Mouse (Mus musculus): ENCODE measurements around the gene Ralgapa2. TPM values are rescaled to one million over a fixed set of nuclear protein-coding genes. Genes with fewer than 3 reads are reported as not detected.

Gene Ralgapa2
- polyA plus RNA-seq, 1 experiment from 2014 or later, result 12.5 TPM

DNA sequence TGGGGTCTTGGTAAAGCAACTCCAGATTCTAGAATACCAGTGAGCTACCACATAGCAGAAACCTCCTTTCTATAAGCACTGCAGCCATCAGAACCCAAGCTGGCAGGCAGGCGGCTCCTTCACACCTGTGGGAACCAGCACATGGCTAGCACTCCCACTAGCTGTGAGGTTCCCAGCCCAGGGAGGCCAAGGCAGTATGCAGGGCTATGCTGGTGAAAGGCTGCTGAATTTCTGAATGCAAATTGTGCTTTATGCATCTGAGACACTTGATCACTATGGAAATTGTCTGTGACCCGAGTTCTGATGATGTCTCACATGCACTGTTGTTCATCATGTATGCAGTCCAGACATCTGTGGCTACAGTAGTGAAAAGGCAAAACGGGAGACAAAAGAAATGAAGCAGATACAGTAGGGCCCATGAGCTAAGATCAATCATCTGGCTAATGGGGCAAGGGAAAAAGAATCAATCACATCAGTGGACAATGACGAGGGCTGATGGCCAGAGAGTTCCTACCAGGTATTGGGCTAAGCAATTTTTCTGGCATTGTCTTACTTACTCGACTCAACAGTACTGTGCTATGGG lies 180.2 kb downstream of the Ralgapa2 start:
- ATAC-seq (ENCODE audit: low FRiP score), result peak; percentile 62
- Histone ChIP-seq H3K27ac (0 out of 2 replicates have a peak overlapping the region, but pooled peaks have one; percentile 44), H3K9ac (no peak overlapping the region), H3K4me3 (no peak overlapping the region), H3K4me1 (peaks cover 28% of the 10 kb centered on the region), H3K36me3 (no peaks in the 10 kb centered on the region), H3K9me3 (replicated peaks) (no peaks in the 10 kb centered on the region), H3K4me2 (replicated peaks) (no peak overlapping the region), H3K27me3 (no peaks in the 10 kb centered on the region)
- WGBS, result 38% methylated on average over 5 of the region's 5 CpGs

DNA sequence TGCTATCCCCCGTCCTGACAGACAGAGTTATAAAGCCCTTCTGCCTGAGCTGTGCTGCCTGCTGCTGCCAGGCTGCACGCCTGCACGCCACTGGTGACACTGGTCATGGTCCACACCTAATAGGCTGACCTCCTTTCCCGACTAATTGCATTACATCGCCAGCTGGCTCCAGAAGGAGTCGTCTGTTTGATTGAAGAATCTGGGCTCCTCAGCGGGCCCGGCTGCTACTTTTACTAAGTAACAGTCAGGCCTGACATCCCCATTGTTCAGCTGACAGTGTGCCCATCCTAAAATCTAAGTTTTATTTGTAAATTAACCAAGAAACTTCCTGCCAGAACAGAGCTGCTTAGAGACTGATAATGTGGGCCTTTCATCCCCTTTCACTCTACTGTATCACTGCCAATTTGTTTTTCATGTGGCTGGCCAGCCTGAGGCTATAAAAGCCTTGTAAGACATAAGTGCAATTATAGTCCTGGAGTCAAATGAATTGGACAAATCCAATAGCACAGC lies 181.3 kb downstream of the Ralgapa2 start:
- peak; percentile 85 for ATAC-seq (ENCODE audit: low FRiP score)
- WGBS, result 16% methylated on average over 8 of the region's 8 CpGs
- Histone ChIP-seq H3K36me3 (no peaks in the 10 kb centered on the region), H3K27ac (peak overlapping the region; percentile 56), H3K9ac (no peak overlapping the region), H3K4me1 (peaks cover 30% of the 10 kb centered on the region), H3K4me3 (no peak overlapping the region), H3K4me2 (replicated peaks) (no peak overlapping the region), H3K27me3 (no peaks in the 10 kb centered on the region), H3K9me3 (replicated peaks) (no peaks in the 10 kb centered on the region)

DNA sequence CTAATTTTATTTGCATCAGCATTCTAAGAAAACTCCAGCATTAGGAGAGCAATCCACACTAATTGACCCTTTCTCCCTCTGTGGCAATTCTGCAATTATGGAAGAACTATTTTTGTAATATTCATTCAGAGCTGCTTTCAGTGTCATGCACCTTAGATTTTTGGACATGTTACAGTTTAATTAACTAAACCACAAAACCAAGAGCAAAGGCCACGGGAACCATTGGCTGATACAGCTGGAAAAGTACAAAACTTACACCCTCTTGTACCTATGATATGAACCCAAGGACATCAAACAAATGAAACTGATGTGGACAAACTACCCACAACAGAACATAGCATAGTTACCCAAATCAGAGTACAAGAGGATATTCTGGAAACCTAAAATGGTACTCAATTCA lies 182.0 kb downstream of the Ralgapa2 start:
- Histone ChIP-seq H3K9ac (no peak overlapping the region), H3K27me3 (no peaks in the 10 kb centered on the region), H3K4me3 (no peak overlapping the region), H3K27ac (no peak overlapping the region), H3K36me3 (no peaks in the 10 kb centered on the region), H3K9me3 (replicated peaks) (no peaks in the 10 kb centered on the region), H3K4me2 (replicated peaks) (no peak overlapping the region), H3K4me1 (peaks cover 34% of the 10 kb centered on the region)
- ATAC-seq (ENCODE audit: low FRiP score), result no peak
- WGBS, result 89% methylated on average over 1 of the region's 1 CpGs

DNA sequence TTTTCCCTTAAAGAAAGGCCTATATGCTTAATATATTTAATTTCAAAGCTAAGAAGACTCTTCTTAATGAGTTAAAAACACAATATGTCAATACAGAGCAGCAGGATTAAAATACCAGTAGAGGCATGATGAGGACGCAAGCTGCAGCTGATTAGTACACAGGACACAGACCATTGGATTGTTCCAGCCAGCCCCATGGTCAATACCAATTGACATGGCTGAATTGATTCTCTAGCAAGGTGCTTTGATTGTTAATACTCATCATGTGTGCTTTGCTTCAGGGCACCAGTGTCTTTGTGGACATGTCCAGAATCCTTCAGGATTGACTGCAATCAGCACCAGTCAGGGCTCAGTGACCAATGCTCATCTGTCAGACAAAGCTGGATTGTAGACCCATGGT lies 185.5 kb downstream of the Ralgapa2 start:
- WGBS, result 49% methylated on average over 1 of the region's 1 CpGs

DNA sequence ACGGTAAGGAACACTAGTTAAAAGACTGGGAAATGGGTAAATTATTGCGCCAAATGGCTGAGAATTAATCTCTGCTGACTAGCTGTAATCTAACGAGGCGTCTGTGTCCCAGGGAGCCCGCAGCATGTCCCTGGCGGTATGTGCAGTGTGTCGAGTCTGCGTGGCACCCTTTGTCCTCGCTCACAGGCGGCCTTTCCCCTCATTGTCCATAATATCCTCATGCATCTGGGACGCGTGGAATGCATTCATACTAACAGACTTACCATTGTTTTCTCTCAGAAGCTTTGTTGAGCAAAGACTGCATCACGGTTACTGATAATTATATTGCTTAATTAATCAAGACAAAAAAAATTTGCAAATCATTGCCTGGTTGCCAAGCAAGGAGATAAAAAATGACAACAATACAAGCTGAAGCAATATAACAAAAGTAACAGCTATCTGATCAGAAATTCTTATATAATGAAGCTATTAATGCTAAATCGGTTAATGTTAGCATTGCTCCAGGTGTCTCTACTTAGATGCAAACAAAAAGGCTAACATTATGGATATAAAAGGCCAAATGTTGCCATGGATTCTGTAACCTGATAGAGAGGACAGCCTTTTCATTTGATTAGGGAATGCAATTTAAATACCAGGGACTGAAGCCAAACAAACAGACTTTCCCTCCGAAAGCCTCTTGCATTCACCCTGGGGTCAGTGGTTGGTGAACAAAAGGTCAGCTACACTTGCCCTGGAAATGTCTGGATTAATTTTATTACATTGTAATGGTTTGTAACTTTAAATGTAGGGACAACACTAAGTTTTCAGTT lies 187.0 kb downstream of the Ralgapa2 start:
- Histone ChIP-seq H3K9ac (no peak overlapping the region), H3K36me3 (no peaks in the 10 kb centered on the region), H3K27ac (peak overlapping the region; percentile 82), H3K9me3 (replicated peaks) (no peaks in the 10 kb centered on the region), H3K4me1 (peaks cover 26% of the 10 kb centered on the region), H3K4me3 (no peak overlapping the region), H3K27me3 (0 out of 2 replicates have a peak, but pooled peaks cover 2% of the 10 kb centered on the region), H3K4me2 (replicated peaks) (peak overlapping the region; percentile 18)
- WGBS, result 16% methylated on average over 15 of the region's 15 CpGs
- peak; percentile 95 for ATAC-seq (ENCODE audit: low FRiP score)

More for the DNA sequence above, 185.5 kb downstream of the Ralgapa2 start:
- Histone ChIP-seq H3K4me3 (no peak overlapping the region), H3K27me3 (0 out of 2 replicates have a peak, but pooled peaks cover 2% of the 10 kb centered on the region), H3K9me3 (replicated peaks) (no peaks in the 10 kb centered on the region), H3K4me1 (peaks cover 40% of the 10 kb centered on the region), H3K27ac (0 out of 2 replicates have a peak overlapping the region, but pooled peaks have one; percentile 44), H3K9ac (no peak overlapping the region), H3K4me2 (replicated peaks) (no peak overlapping the region), H3K36me3 (no peaks in the 10 kb centered on the region)
- no peak for ATAC-seq (ENCODE audit: low FRiP score)

DNA sequence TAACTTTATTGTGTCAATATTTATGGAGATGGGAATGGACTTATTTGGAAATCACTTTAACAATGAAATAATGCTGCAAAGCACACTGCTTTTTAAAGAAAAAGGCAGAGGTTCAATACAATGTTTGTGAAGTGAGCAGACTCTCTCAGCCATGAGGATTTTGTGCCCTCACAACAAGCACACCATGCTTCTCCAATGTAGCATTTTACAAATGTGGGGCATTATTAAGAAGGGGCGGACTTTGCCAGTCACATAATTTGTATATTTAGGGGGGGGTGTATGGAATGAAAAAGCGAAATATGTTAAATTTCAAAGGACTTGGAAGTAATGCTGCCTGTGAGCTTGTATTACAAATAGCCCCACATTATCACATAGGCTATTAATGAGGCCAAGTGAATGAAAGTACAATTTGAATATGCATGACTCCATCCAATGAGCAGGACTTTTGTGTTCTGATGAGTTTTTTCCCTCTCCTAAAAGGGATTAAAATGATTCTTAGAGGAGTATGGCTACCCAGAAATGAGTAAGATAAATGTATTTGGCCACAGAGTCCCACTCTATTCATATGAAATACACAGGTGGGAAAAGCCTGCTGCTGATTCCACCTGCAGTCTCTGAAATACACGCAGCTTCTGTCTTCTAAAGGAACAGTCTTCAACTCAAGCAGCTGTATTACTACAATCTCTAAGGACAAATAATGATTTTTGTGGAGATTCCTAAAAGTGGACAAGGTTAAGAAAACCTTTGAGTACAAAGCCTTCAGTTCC lies 187.8 kb downstream of the Ralgapa2 start:
- no peak overlapping the region for H3K4me3 ChIP-seq
- H3K4me1 ChIP-seq, result peaks cover 21% of the 10 kb centered on the region
- whole genome bisulfite sequencing, result 51% methylated on average over 3 of the region's 3 CpGs
- H3K4me2 ChIP-seq (replicated peaks), result peak overlapping the region; percentile 18
- peak overlapping the region; percentile 82 for H3K27ac ChIP-seq
- no peaks in the 10 kb centered on the region for H3K9me3 ChIP-seq (replicated peaks)
- ATAC-seq (ENCODE audit: low FRiP score), result peak; percentile 50
- H3K9ac ChIP-seq, result no peak overlapping the region
- no peaks in the 10 kb centered on the region for H3K36me3 ChIP-seq
- H3K27me3 ChIP-seq, result 0 out of 2 replicates have a peak, but pooled peaks cover 2% of the 10 kb centered on the region

DNA sequence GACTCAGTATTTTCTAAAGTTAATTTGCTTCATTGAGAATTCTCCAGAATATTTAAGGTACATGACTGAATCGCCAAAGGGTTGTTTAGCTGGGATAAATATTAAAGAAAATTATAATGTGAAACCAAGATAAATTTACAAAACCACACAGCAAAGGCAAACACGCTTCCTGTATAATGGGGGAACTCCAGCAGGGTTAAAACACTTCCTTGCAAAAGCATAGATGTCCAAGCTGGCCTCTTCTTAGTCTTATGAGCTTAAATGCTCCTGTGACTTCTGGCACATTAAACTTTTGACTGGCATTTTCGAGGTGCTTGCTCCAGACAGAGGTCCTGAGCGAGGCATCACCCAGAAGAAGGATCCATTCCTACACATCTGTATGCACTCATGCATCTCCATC lies 188.6 kb downstream of the Ralgapa2 start:
- Histone ChIP-seq H3K4me1 (peaks cover 21% of the 10 kb centered on the region), H3K4me3 (no peak overlapping the region), H3K27ac (0 out of 2 replicates have a peak overlapping the region, but pooled peaks have one; percentile 82), H3K27me3 (0 out of 2 replicates have a peak, but pooled peaks cover 2% of the 10 kb centered on the region), H3K9ac (no peak overlapping the region), H3K9me3 (replicated peaks) (no peaks in the 10 kb centered on the region), H3K36me3 (no peaks in the 10 kb centered on the region), H3K4me2 (replicated peaks) (no peak overlapping the region)
- no peak for ATAC-seq (ENCODE audit: low FRiP score)
- WGBS, result 84% methylated on average over 4 of the region's 4 CpGs

DNA sequence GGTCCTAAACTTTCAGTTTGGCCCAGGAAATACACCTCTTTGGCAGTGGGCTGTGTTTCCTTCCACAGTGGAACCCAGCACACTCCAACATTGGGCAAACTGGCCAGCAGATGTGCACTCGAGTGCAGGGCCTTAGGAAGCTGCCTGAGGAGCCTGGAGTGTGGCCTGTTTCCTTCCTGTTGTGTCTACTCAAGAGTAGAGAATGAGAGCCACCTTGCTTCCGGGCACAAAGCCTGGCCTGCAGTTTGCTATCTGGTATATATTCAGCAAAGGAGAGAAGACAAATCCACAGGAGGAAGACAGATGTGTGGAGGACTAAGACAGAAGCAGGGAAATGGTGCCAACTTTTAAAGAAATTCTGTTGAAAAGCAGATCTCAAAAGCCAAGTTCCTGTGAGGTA lies 189.4 kb downstream of the Ralgapa2 start:
- Histone ChIP-seq H3K36me3 (no peaks in the 10 kb centered on the region), H3K27me3 (0 out of 2 replicates have a peak, but pooled peaks cover 2% of the 10 kb centered on the region), H3K4me3 (no peak overlapping the region), H3K4me1 (peaks cover 21% of the 10 kb centered on the region), H3K9ac (no peak overlapping the region), H3K9me3 (replicated peaks) (no peaks in the 10 kb centered on the region), H3K4me2 (replicated peaks) (no peak overlapping the region), H3K27ac (no peak overlapping the region)
- no peak for ATAC-seq (ENCODE audit: low FRiP score)
- WGBS, result 62% methylated on average over 2 of the region's 2 CpGs

DNA sequence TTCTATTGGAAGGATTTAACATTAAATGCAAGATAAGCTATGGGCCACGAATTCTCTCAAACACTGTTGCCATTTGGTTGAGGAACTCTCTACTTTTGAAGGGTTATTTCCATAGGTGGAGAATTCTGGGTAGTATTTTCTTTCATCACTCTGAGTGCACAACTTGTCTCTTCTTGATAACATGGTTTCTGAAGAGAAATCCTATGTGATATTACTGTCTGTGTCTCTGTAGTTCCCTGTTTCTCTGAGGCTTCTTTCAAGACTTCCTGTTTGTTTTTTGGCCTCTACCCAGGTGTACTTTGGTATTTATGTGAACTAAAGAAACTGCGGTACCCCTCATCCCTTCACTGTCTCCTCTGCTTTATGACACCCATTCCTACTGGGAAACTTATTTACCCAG lies 190.1 kb downstream of the Ralgapa2 start:
- no peaks in the 10 kb centered on the region for H3K9me3 ChIP-seq (replicated peaks)
- H3K27ac ChIP-seq, result no peak overlapping the region
- H3K4me3 ChIP-seq, result no peak overlapping the region
- no peak overlapping the region for H3K4me2 ChIP-seq (replicated peaks)
- no peak for ATAC-seq (ENCODE audit: low FRiP score)
- 0 out of 2 replicates have a peak, but pooled peaks cover 2% of the 10 kb centered on the region for H3K27me3 ChIP-seq
- WGBS, result 89% methylated on average over 2 of the region's 2 CpGs
- H3K36me3 ChIP-seq, result no peaks in the 10 kb centered on the region
- H3K4me1 ChIP-seq, result peaks cover 21% of the 10 kb centered on the region
- H3K9ac ChIP-seq, result no peak overlapping the region

DNA sequence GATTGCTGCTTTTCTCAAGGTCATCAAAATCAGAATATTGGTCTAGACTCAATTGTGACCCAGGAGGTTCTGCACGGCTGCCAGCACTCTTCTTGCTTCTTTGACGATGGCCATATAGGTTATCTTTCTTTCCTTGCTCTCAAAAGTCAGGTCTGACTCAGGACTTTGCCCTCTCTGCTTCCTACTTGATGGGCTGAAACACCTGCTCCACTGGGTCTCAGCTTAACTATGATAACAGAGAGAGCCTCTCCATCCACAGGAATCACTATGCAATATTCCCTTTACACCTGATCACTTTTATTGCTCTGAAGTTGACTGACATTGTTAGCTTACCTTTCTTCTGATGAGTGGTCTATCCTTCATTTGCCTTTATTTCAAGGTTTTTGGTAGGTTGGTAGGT lies 191.5 kb downstream of the Ralgapa2 start:
- Histone ChIP-seq H3K27ac (no peak overlapping the region), H3K27me3 (0 out of 2 replicates have a peak, but pooled peaks cover 2% of the 10 kb centered on the region), H3K4me2 (replicated peaks) (no peak overlapping the region), H3K9ac (no peak overlapping the region), H3K4me1 (peaks cover 19% of the 10 kb centered on the region), H3K9me3 (replicated peaks) (no peaks in the 10 kb centered on the region), H3K4me3 (no peak overlapping the region), H3K36me3 (no peaks in the 10 kb centered on the region)
- WGBS, result 94% methylated on average over 2 of the region's 2 CpGs
- ATAC-seq (ENCODE audit: low FRiP score), result no peak

DNA sequence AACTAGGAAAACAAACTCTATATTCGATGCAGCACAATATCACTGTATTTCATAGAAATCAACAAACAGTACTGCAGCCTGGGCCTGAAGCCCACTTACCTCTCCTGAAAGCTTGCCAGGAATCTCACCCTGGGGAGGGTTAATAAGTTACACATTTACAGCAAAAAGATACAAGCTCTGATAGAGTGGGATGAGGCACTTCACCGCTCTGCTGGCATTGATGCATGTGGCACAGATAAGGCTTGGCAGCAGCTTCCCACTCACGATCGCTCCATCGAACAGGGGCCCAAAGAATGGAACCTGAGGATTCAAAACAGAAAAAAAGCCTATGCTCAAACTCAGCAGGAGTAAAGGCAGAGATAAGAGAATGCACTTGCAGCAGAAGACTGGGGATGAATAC lies 197.4 kb downstream of the Ralgapa2 start:
- peaks cover 8% of the 10 kb centered on the region; the same call in 1 of the 2 replicates for H3K4me1 ChIP-seq
- WGBS, result 75% methylated on average over 5 of the region's 5 CpGs
- H3K27me3 ChIP-seq, result no peaks in the 10 kb centered on the region
- no peak for ATAC-seq (ENCODE audit: low FRiP score)
- H3K4me2 ChIP-seq (replicated peaks), result no peak overlapping the region
- H3K9me3 ChIP-seq (replicated peaks), result no peaks in the 10 kb centered on the region
- no peak overlapping the region for H3K27ac ChIP-seq
- H3K9ac ChIP-seq, result no peak overlapping the region
- no peaks in the 10 kb centered on the region for H3K36me3 ChIP-seq
- H3K4me3 ChIP-seq, result no peak overlapping the region

DNA sequence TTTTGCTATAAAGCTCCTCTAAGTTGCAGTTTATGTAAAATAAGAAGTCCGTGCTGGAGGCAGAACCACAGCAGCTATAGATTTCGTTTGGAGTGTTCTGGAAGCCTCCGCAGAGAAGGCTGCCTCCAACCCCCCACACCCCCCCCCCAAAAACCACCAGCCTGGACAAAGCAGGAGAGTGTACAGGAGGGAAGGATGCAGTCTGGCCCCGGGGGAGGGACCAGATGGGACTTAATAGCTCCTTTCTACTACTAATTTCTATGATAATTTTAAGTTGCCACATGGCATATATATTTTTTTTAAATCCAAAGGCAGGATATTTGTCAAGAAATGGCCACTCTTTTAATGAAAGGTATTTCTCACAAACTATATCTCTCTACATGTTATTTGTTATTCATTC lies 198.3 kb downstream of the Ralgapa2 start:
- 58% methylated on average over 4 of the region's 4 CpGs for WGBS
- ATAC-seq (ENCODE audit: low FRiP score), result no peak
- Histone ChIP-seq H3K27me3 (no peaks in the 10 kb centered on the region), H3K36me3 (no peaks in the 10 kb centered on the region), H3K27ac (no peak overlapping the region), H3K9ac (no peak overlapping the region), H3K4me2 (replicated peaks) (no peak overlapping the region), H3K9me3 (replicated peaks) (no peaks in the 10 kb centered on the region), H3K4me1 (peaks cover 8% of the 10 kb centered on the region; the same call in 1 of the 2 replicates), H3K4me3 (no peak overlapping the region)
